Mouse (Mus musculus) mouse embryonic stem cell (cell line): ENCODE measurements around the gene Plxnd1.

Experiments
- in situ Hi-C, 2 experiments: fragments of 300-500 bp; cut with MboI; formaldehyde crosslinking; loops; 1 replicate in 1 of 2; 3 replicates in 1 of 2; pipeline ENCODE4 v1.14.3; 2019 to 2020; ENCODE audit warnings: low sequenced_read_pairs in 2 of 2, low pct_unique_long_range_greater_than_20kb in 1 of 2, mixed read lengths in 1 of 2; ENCODE audit not compliant: unreplicated experiment in 1 of 2

Gene Plxnd1

DNA sequence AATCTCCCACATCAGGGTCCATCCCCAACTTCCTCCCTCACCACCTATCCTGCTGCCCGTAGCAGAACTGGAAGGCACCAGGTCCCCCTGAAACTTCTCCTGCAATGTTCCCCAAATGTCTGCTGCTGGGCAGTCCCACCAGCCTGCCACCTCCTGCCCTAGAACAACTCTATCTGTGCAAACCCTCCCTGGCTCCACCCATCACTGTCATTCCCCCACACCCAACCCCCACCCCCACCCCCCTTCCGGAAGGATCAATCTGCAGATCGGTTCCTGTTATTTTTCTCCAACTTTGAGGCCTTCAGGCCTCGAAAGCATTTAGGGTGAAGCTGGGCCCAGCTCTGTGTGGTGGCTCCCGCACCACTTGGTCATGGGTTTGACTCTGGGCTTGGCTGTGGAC lies 8.7 kb upstream of the Plxnd1 start:
- in situ Hi-C loops = loop anchor here in 1 of 2 experiments (10.0 kb wide), 1 partner anchor 119 kb away; no protein-coding TSS in a partner anchor

DNA sequence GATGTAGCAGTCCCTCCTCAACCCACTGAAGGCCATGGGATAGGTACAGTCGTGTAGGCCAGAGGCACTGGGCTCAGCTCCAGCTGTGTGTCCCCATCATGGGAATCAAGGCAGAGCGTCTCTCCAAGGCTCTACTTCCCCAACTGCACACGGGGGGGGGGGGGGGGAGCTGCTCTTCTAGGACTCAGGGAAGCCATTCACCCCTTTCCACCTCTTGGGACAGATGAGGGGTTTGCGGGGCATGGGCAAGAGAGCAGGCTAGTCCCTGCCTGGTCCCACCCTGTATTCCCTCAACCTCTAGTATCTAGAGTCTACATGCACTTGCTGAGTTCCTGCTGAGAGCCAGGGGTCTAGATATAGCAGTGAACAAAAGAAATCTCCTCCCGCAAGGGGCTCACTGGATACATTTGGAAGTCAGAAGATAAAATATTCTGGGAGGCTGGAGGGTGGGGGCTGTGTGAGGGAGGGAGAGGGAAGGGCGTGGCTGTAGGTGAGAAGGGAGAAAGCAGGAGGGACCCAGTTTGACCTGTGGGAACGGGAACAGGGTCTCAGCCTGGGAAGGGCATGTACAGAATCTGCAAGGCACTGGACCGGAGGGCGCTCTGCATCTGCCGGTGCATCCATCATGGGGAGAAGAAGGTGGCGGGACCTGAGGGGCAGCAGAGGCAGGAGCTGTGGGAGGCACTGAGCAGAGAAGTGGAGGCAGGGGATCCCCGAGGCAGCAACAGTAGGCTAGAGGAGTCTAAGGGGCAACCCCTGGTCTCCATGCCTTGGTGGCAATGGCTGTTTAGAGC lies 7.7 kb upstream of the Plxnd1 start:
- in situ Hi-C loops = loop anchor here in 1 of 2 experiments (10.0 kb wide), 1 partner anchor 118 kb away; no protein-coding TSS in a partner anchor

DNA sequence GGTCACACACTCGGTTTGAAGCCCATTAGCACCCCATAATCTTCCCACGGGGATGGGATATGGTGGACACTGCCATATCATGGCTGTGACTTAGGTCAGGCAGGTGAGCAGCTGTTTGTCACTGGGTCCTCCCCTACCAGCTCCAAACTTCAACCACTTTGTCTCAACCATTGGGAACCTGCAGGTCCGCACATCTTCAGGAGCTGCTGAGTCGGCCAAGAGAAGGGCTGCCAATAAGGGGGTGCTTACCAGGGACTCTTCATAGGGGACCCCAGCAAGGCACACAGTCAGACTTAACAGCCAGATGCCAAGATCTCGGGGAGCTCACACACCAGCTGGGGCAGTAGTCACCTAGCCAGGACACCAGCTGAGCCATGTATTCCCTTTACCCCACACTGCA lies 6.0 kb upstream of the Plxnd1 start:
- in situ Hi-C loops = loop anchor here in 1 of 2 experiments (10.0 kb wide), 1 partner anchor 116 kb away; no protein-coding TSS in a partner anchor

DNA sequence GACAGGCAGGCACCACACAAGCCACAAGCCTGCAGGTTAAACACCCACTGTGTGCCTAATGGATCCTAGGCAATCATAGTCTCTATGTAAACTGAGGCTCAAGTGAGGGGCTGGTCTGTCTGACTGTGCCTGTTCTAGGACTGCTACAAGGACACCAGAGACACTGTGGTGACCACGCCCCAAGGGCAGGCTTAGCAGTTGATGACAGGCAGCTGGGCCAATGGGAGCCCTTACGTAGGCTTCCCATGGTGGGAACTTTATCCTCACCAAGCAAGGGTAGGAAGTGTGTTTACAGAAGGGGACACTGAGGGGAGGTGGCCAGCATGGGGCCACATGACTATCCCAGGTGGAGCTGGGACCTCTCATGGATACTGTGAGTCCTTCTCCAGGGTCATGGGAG lies 4.4 kb upstream of the Plxnd1 start:
- in situ Hi-C loops = no loop called here

DNA sequence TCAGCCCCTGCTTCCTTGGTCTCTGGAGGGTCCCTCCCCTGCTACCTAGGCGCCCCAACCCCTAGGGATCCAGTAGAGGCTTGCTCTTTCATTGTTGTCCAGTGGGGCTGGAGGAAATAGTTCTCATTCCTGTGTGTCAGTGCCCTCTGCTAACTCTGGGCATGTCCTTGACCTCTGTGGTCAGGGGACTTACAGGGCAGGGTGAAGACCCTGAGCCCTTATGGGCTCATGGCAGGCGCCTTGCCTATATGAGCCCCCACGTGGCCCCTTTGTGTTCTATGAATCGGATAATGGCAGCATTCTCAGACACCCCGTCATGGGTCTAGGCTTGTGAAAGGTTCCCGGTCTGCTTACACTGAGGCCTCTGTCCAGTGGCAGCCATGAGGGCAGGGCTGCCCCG lies 4.0 kb upstream of the Plxnd1 start:
- in situ Hi-C loops = no loop called here

DNA sequence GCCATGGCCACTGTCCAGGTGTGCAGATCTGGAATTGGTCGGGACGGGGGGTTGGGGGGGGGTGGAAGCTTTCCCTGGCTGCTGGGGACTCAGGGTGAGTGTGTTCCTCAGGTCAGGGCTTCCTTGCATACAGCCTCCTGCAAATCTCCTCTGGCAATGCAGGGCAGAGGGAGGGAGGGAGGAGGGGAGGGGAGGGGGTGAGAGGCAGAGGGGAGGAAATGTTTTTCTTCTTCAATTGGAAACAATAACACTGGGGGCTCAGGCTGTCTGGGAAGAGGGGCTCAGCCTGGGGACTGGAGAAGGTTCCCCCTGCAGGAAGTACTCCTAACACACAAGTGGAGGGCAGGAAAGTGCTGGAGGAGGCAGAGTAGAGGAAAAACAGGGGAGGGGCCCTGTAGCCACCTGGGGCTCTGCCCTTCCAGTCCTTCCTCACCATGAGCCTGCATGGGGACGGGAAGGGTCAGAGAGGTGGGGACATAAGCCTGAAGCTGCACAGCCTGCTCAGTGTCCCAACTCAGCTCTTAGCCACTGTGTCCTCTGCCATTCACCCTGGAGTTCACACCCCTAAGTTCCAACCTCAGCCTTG lies 3.0 kb upstream of the Plxnd1 start:
- in situ Hi-C loops = no loop called here

DNA sequence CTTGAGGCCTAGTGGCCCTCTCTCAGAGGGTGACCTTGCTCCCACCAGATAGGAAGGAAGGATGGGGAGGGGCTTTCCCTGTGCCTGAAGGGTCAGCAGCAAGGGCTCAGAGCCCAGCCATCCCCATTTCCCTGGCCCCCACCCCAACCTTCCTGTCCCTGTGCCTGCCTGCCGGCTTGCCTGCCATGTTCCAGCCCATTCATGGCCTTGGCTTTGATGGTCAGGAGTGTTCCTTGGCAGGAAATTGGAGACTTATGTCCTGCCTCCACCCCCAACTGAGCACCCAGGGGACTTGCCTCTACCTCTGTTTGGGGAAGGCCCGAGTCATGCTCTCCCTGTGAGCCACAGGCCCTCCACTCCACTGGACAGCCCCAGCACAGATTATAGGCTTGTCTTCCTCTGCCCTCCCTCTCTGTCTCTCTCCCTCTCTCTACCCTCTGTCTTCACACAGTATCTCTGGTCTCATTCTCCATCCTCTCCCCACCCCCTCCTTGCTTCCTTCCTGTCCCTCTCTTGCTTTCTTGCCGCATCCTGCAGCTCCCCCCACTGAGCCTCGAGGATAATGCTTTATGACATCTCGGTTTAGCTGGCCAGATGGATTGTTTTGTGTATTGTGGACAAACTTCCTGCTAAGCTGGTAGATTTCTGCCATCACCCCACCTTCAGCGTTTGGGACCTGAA lies 1.5 kb upstream of the Plxnd1 start:
- in situ Hi-C loops = no loop called here

DNA sequence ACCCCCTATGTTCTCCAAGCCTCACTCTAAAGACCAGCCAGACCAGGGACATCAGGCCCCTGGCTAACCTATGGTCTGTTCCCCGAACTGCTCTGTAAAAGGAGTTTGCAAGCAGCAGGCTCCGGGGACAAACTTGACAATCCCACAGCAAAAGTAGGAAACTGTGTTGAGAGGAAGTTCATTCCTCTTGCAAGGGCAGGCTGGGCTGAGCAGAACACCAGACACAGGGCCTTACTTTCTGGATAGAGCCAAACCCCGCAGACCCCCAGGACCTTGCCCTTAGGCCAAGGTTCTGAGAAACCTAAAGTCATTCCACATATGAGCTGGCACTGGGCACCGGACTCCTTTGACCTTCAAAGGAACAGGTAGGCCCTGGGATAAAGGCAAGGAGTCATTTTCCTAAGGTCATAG lies 731 bp upstream of the Plxnd1 start:
- in situ Hi-C loops = no loop called here

DNA sequence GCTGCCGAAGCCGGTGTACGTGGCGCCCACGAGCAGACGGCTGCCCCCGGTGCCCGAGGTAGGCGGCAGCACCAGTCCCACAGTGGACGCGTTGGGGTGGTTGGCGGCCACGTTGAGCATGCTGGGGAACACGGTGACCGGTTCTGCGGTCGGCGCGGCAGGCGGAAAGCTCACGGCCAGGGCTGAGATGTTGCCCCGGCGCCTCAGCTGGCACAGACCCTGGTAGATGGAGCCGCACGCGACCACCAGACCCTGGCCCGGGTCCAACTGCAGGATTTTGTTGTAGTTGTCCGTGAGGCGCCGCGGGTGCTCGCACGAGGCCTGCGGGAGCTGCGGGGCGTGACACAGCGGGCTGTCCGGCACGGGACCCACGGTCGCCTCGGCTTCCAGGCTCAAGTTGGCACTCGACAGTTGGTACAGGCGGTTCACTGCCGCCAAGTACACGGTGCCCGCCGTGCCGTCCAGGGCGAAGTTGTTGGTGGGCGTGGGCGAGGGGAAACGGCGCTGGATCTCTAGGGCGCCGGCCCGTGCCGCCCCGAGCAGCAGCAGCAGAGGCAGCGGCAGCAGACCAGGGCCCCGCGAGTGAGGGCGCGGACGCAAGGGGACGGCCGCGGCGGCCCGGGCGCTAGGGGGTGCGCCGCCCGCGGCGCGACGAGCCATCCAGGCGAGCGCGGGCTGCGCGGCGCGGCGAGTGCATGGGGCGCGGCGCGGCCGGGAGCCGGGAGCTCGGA lies 494 bp downstream of the Plxnd1 start:
- in situ Hi-C loops = no loop called here

DNA sequence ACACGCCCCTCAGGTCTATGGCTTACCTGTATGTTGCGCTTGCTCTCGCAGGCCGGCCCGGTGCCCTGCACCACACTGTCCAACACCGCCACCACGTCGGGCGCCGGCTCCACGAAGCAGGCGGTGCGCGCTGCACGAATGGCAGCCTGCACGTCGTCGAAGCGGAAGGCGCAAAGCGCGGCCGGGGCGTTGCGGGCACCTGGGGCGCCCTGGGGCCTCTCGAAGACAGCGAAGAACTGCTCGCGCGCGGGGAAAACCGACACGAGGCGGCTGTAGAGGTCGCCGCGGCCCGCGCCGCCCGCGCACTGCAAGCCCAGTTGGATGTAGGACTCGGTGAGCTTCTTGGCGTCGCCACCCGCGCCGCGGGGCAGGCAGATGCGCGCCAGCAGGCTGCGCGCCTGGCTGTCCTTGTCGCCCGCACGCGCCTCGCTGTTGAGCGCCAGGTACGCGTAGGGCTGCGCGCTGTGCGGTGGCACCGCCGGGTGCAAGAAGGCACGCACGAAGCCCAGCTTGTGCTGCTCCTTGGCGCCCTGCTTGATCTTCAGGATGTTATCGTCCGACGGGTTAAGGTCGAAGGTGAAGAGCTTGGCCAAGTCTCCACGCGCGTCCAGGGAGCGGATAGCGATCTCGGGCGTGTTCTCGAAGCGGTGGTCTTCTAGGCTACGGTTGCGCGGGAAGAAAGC lies 1.2 kb downstream of the Plxnd1 start:
- in situ Hi-C loops = no loop called here

DNA sequence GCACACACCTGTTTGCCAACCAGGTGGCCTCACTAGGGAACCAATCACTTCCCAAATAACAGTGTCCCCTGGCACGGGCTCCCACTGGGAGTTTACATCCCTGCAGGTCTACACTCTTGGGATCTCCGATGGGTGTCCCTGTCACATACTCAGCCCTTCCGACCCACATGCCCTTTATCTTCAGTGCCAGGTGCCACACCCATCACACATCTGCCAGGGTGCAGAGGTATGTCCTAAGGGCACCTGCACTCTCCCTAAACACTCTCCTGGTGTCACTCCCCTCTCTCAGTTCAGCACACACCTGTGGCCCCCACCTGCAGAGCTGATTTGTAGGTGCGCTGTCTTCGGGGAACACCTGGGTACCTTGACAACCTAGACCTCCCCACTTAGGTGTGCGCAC lies 1.8 kb downstream of the Plxnd1 start:
- in situ Hi-C loops = no loop called here

DNA sequence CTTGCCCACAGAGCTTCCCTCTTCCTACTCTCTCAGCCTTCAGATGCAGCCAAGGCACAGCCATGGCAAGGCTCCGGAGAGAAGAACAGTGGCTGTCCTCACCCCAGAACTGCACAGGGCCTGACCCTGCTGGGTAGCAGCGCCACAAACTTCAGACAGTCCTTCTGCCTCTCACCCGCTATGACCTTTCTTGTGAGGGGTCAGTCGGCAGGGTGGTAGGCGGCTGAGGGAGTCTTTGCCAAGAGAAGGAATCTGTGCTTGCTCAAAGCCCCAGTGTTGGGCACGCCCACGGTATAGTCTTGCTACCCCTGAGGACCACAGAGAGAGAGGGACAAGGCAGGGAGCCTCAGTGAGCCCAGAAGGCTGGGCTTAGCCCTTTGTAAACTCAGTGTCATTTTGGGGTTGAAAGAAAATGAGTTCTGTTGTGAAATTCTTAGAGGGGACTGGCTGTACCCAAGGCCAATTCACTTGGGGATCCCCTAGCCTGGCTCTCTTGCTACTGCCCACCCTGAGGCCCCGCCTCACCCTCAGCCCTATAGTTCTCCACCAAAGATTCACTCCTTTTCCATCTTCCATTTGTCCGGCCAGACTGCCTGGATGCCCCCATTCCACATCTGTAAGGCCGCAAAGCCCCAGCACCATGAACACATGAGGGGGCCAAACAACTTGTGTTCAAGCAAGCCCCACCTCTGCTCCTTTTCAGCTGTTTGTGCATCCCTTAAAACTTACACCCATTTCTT lies 2.8 kb downstream of the Plxnd1 start:
- in situ Hi-C loops = no loop called here

DNA sequence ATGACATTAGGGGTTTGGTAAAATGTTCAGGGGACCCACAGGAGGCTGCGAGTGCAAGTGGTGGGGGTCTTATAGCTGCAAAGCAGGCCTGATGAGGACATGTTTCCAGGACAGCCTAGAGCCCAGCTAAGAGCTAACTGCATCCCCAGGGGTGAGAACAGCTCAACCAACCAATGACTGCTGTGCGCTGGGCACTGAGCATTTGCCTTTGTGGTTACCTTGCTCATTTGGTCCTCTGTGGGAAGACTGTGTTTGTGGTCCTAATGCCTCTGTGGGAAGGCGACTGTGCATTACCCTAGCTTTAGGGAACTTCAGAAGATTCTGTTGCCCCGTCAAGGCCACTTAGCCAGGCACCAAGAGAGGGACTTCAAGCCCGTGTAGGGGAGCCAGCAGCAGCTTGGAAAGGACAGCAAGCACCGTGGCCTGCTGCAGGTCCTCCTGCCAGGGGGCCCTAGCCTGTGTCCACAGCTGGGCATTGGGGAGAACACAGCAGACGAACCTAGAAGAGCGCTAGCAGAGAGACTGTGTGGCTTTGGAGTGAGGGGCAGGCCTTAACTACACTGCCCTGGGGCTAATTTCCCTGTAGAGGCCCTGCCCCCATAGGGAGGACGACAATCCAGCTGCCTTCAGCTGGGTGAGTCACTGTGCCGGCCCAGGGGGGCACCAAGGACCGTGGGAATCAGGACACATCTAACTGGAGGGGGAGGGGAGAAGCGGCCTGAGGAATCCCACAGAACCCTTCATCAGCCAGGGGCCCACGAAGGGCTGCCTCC lies 3.5 kb downstream of the Plxnd1 start:
- in situ Hi-C loops = no loop called here

DNA sequence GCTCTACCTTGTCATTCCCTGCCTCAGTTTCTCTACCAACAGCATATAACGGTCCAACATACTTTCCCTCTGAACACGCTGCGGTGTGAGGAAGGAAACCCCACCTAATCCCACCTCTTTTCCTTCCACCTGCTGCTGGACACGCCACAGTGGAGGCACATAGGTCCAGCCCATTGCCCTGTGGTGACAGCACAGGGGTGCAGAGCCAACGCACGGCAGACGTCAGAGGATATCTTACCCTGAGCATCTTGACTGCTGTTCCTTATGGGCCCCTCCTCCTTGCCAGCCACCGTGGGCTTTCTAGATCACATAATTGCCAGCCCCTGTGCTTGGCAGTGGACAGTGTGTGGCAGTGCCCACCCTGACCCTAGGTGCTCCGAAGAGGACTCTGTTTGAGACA lies 4.3 kb downstream of the Plxnd1 start:
- in situ Hi-C loops = no loop called here

DNA sequence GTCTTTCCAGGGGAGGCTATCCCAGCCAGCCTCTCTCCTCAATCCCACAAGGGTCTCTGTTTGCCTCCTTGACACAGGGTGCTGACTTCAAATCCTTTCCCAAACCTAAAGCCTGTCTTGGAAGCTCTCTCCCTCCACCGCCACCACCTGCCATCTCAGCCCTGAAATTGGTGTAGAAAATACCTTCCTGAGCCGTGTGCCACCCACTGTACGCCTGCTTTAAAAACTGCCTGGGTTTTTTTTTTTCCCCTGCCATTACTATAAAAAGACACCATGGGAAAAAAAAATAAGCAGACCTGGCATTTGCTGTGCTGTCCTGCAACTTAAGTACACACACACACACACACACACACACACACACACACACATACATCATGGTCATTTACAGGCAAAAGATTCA lies 4.7 kb downstream of the Plxnd1 start:
- in situ Hi-C loops = no loop called here

DNA sequence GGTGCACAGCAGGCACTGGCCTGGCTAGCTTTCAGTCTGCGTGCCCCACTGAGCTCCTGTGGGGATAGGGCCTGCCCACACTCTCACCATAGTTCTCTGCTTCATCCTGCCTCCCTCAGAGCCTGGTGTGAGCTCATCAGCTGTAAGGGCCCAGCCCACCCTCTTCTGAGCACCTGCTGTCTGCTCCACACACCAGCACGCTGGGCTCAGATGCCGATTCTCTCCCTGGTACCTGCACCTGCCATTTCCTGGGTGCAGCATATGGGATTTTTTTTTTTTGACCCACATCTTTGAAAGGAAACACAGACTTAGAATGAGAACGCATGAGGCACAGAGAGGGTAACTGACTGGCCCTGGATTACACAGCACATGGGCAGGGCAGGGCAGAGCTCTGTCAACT lies 5.2 kb downstream of the Plxnd1 start:
- in situ Hi-C loops = no loop called here

DNA sequence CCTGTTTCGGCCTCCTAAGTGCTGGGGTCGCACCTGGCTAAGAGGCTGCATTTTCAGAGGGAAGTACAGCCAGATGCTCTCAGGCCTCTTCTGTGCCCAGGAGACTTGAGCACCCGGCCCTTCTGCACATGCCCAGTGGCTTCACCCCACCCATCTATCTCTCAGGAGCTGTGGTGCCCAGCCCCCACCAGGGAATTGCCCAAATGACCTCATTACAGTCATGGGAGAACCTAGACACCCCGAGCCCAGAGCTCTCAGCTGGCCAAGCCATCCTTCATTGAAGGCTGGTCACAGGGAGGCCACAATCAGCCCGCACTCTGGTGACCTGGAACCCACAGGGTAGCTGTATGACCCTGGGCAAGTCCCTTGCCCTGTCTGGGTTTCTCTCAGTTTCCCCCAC lies 5.8 kb downstream of the Plxnd1 start:
- in situ Hi-C loops = no loop called here
